Mouse (Mus musculus) testis, adult 2 months (tissue): ENCODE results near the gene Cbln1.

ENCODE experiments used
- CTCF ChIP-seq: fragments of 200-500 bp; IDR thresholded peaks from 2 replicates; pipeline ENCODE4 v1.5.1; 2012; ENCODE audit warnings: low read depth, mild to moderate bottlenecking, inconsistent platforms, low read length, moderate library complexity; ENCODE audit not compliant: control insufficient read depth, insufficient read depth, insufficient replicate concordance
- POLR2A ChIP-seq: fragments of 200-500 bp; IDR thresholded peaks from 2 replicates; pipeline ENCODE4 v1.6.1; 2012; ENCODE audit warnings: low read depth, mild to moderate bottlenecking, inconsistent platforms, low read length, moderate library complexity; ENCODE audit not compliant: control insufficient read depth

- TF ChIP-seq CTCF (no peak), POLR2A (no peak)
Measured at GRCm38 (mm10) chr8:87469931-87470833, 2.2 kb downstream of the Cbln1 start.
